Mouse (Mus musculus): ENCODE measurements around the gene Ptk7.

DNA sequence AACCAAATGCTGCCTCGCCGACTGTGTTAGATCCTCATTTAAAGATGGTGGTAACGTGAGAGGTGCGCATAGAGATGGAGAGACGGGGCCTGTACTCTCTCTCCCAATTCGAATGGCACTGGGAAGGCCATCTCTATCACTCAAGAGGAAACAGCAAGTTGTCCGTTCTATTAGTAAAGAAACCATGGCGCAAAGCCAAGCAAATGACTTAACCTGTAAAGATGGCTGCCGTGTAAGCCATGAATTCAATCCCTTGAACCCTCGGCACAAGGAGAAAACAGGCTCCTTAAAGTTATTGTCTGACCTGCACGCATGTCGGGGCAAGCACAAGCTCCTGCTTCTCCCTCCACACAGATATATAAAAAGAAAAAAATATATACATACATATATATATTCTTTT lies 11.5 kb downstream of the Ptk7 start:
- no peak for TF ChIP-seq POLR2A (IDR thresholded peaks at IDR 0.05; ENCODE audit: borderline replicate concordance, extremely low read depth, insufficient read depth, insufficient read length, poor library complexity, severe bottlenecking)
- no peak for TF ChIP-seq CTCF (IDR thresholded peaks at IDR 0.05; ENCODE audit: borderline replicate concordance, extremely low read depth, insufficient read depth, insufficient read length)
